Mouse (Mus musculus) left cerebral cortex, postnatal 4 days (tissue): Measurements from ENCODE around the gene Gm35549. TPM values are rescaled to one million over a fixed set of nuclear protein-coding genes. Genes with fewer than 3 reads are reported as not detected.
A peak's percentile ranks its signal among the peaks of the same experiment; 100 is the strongest.

Source experiments
- DNase-seq: peaks from one replicate; pipeline ENCODE4 v3.0.0-alpha.2; 2022
- intact Hi-C: fragments of 180-260 bp; cut with DNase I; formaldehyde crosslinking; loops from one replicate; pipeline ENCODE4 v1.15.1; 2025
- total RNA-seq, 2 experiments: library from RNA; stranded (reverse); gene quantifications; 2 replicates each; pipeline ENCODE4 v1.2.3; 2021

Gm35549 gene
- total RNA-seq, 2 experiments from 2014 or later, result not detected

DNA sequence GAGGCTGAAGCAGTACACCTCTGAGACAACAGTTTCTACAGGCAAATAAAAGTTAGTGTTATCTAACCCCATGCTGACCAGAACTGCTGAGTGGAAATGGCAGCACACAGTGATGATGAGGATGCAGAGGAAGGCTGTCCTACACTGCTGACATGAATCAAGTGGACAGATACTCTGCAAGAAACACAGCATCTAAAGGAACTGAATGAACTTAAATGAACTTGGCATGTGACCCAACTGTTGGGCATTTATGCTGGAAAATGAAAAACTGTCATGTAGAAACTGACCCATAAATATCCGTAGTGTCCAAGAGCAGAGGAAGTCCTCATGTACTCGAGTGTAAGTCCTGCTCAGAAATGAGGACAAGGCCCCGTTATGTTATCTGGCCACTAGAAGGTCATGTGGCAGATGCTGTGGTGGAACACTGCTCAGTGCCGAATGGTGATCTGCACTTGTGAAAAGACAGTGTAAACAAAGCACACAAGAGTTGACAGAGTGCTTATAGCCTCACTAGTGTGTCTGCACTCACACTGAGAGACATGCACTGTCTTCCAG lies 13.9 kb downstream of the Gm35549 start:
- intact Hi-C loops, result no loop called here
- no peak for DNase-seq

DNA sequence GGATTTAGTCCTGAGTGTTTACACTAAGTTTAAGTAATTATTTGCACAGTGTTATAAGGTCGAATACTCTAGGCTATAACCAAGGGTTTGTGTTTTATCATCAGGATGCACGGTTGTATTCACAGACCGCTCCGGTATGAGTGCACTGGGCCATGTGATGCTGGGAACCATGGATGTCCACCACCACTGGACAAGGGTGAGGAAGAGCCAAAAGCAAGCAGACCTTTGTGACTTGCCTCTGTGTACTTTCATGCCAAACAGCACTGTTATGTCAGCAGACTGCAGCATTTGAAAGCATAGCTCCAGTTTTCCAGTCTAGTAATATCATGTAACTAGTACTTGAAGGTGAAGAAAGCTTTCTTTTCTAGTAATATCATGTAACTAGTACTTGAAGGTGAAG lies 17.1 kb downstream of the Gm35549 start:
- no peak for DNase-seq
- intact Hi-C loops, result no loop called here

DNA sequence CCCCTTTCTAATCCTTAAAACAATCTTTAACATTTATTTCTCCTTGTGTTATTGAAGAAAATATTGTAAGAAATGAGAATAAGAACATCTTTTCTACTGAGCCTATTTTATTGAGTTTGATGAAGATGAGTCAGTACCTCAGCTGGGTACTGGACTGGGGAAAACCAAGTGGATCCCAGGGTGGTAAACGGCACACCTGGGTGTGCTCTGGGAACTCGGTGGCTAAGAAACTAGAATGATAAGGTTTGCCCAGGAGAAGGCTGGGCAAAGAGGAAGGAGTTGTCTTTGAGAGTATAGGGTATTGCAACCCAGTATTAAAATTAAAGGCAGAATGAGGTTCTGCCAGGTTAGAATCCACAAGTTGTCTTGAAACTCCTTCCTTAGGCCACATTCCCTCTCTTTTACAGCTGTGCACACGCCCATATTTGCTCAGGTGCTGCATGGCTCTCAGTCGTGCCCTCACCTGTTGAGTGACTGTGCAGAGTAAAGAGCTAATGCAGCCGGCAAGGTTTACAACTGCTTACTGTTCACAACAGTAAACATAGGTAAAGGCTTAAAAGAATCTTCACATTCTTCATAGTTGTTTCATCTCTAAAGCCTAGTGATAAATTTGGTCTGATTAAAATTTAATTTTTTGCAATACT lies 20.3 kb downstream of the Gm35549 start:
- intact Hi-C loops, result no loop called here

DNA sequence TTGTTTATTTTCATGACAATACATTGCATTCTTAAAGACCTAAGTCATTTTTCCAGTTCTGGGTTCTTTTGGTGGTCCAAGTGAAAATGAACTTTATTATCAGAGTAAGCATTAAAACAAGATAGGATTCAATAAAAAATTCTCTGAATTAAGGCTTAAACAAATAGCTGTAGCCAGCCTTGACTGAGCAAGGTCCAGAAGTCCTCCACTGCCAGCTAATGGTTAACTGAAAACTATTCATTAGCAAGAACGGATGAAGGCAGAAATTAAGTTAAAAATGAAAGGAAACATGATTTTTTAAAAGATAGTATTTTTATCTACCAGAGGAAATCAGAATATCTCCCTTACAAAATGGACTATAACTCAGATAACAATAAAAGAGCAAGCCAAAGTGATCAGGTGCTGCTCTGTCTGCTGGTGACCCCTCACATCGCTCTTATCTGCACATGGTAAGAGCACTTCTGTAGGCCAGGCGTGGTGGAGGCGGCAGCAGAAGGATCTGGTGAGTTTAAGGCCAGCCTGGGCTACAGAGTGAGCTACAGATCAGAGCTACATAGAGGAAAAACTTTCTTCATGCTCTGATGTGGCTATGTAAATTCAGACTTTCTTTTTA lies 28.5 kb downstream of the Gm35549 start:
- no peak for DNase-seq
- intact Hi-C loops, result no loop called here

More for the DNA sequence above, 20.3 kb downstream of the Gm35549 start:
- DNase-seq, result no peak

DNA sequence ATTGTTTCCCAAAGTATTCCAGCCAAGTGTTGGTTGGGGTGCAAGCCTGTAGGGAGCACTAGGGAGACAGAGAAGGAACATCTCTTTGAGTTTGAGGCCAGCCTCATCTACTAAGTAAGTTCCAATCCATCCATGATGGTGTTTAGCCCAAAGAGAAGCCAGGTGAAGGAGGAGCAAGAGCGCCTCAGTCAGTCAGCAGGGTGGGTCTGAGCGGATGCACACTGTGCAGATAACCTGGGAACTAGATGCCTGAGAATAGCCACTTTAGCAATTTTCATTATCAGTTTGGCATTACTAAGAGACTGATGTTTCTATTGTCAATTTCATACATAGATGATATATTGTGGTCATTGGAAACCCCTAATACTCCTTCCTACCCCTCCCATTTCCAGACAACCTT lies 29.1 kb downstream of the Gm35549 start:
- intact Hi-C loops, result no loop called here
- no peak for DNase-seq

DNA sequence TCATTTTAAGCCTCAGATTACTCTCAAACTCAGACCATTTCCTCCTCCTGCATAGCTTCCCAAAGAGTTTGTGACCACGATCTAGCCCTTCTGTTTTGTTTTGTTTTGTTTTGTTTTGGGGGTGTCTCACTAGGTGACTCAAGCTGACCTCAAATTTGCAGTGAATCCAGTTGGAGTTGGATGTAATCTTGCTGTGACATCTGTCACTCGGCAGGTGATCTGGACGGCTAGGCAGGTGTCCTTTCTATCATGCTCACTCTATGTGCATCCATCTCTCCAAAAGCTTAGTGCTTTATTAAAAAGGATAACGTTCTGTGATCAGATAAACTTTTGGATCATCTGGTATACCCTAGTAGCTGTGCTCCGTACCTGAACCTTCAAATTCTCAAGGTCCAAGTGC lies 31.4 kb downstream of the Gm35549 start:
- intact Hi-C loops, result no loop called here
- no peak for DNase-seq

DNA sequence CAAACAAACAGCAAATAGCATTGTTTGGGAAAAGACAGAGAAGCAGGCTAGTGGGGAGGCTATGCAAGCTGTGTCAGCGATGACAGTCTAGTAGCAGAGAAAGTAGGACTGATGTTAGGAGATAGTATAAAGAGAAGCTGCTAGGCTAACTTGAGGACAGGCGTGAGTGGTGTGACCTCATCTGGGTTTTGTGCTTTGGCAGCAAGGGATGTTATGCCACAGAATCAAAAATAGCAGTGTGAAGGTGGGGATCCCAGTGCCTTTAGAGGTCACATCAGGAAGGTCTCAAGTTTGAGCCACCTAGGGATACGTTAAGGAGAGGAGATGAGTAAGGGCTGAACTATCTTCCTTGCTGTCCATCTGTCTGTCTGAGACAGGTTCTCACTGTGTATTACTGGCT lies 33.6 kb downstream of the Gm35549 start:
- intact Hi-C loops, result no loop called here
- no peak for DNase-seq

DNA sequence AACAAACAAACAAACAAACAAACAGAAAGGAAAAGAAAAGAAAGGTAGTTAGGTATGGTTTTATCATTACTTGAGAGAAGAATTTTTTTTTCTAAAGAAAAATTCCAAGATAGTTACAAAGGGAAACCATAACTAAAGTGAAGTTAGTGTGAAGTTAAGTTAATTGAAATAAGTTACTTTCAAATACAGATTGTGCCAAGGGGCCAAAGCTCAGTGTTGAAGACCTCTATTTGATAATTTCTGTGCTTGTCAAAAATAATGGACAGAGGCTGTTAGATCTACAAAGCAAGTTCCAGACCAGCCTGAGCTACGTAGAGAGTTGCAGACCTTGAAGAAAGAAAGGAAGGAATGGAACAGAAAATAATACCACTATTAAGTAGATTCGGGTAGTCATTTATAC lies 36.6 kb downstream of the Gm35549 start:
- intact Hi-C loops, result no loop called here

DNA sequence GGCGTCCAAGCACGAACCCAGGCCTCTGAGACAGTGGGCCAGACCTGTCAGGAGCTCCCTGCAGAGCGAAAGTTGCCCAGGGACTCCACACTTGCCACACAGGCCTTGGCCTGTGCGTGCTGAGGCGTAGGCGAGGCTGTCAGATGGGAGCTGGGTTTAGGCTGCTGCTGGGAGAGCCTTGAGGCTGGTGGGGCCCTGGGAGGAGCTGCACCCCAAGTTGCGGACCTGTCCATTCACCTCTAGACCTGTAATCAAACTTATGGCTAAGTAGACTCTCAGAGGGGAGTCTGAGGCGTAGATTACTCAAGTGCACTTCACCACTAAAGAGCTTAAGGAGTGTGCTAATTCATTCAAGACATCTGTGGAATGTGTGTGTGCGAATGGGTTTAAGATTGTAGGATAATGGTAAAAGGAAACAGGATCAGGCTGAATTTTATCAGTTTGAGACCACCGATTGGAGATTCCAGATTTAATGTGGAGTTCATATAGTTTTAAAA lies 37.9 kb downstream of the Gm35549 start:
- no peak for DNase-seq
- intact Hi-C loops, result no loop called here

More for the DNA sequence above, 36.6 kb downstream of the Gm35549 start:
- no peak for DNase-seq

DNA sequence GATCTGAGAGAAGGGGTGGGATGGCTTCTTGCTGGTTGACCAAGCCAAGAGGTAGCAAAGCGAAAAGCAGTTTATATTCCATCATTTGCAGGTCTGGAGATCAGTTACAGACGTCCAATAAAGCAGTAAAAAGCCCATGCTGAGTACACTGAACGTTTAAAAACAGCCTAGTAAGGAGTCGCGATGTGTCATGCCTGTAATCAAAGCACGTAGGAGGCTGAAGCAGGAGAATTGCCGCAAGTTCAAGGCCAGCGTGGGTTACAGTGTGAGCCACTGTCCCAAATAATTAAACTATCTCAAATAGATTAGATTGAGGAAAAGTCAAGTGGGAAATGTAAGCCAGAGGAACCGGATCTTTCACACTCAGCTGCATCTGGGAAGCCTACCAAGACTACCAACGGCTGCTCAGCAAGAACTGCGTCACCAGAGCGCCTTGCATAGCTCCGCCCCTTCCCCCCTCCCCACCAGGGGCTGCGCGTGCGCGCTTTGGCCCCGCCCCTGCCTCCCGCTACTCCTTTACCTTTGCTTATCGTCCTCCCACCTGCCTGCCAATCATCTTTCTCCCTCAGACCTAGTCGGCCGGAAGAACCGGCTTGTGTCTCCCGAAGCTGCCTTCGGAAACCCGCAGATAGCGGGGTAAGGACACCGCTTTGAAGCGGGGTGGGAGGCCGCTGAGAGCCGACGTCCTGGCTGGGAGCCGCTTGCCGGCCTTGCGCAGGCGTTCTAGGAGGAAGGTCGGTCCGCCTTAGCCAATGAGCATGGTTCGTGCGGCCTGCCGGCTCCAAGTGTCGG lies 38.6 kb downstream of the Gm35549 start, which contains the start of gene Tcaim:
Tcaim (plus strand) TSS at position 487 of the 792 bp plus-strand sequence.
- intact Hi-C loops, result no loop called here
- DNase-seq, result peak; percentile 95

DNA sequence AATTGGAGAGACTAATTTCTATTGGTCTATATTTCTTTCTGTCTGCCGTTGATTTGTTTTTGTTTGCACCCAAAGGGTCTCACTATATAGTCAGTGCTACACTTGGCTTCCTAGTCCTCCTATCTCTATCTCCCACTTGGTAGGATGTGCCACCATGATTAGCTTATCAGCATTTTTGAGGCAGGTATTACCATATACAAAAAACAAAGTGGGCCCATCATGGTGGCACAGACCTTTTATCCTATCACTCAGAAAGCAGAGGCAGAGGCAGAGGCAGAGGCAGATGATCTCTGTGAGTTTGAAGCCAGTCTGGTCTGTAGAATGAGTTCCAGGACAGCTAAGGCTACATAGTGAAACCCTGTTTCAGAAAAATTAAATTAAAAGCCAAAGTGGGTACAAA lies 57.3 kb downstream of the Gm35549 start:
- DNase-seq, result no peak
- intact Hi-C loops, result no loop called here

DNA sequence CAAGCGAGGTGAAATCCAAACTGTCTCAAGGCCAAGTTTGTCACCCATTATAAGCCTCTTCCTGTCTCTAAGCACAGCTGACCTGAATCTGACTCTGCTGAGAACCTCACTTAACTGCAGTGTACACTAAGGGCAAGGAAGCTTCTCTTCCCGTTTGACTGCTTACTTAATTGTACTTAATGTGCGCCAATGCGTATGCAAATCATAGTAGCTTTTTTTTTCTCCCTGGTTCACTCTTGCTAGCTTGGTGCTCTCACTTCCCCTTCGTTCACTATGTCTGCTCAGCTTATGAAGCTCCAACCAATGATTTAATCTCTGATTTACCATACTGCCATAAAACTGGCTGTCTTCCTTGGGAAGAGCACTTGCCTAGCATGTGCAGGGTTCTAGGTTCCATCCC lies 58.6 kb downstream of the Gm35549 start:
- intact Hi-C loops, result no loop called here
- no peak for DNase-seq

Other genes starting within 250 kb of the Gm35549 start
- gene Topaz1, start 96.7 kb downstream of the Gm35549 start, total RNA-seq, result not detected
- gene Tcaim, start 38.5 kb downstream of the Gm35549 start, total RNA-seq, result 10 to 100 TPM; 11.3 to 11.5 TPM
- gene Zfp445, start 22.0 kb upstream of the Gm35549 start, total RNA-seq, result 100 to 1,000 TPM; 202 to 204 TPM
- gene Zkscan7, start 41.6 kb upstream of the Gm35549 start, total RNA-seq, result 1 to 10 TPM; 6.3 to 6.9 TPM
- 10 to 100 TPM; 10.6 to 11.7 TPM for gene Zfp105, start 79.0 kb upstream of the Gm35549 start, total RNA-seq
- gene 1110059G10Rik, start 107.0 kb upstream of the Gm35549 start, total RNA-seq, result 10 to 100 TPM; 20.9 to 26.7 TPM
- gene Kif15, start 107.0 kb upstream of the Gm35549 start, total RNA-seq, result 1 to 10 TPM; 6.3 to 6.7 TPM
- gene Tmem42, start 177.3 kb upstream of the Gm35549 start, total RNA-seq, result 10 to 100 TPM; 22.4 to 28.7 TPM
- 1 to 10 TPM in 1 of 2 experiments, under 1 TPM in 1; 0.74 to 1.3 TPM for gene Tgm4, start 190.7 kb upstream of the Gm35549 start, total RNA-seq